Mouse (Mus musculus) hindbrain, embryonic 14.5 days (tissue): ENCODE measurements around the gene 4930562C15Rik. TPM values are rescaled to one million over a fixed set of nuclear protein-coding genes. Genes with fewer than 3 reads are reported as not detected.

Source experiments
- ATAC-seq: fragments of 200-750 bp; cut with Nextera tagmentation; 2 replicates; pipeline ENCODE4 v1.8.0; 2017; ENCODE audit warnings: moderate number of reproducible peaks, mild to moderate bottlenecking, moderate TSS enrichment, moderate library complexity; ENCODE audit not compliant: low FRiP score
- DNase-seq: peaks from one replicate; pipeline ENCODE4 v3.0.0-alpha.2; 2015; ENCODE audit warnings: low spot score
- H3K27ac ChIP-seq: fragments of 300-500 bp; sonication (generic); 2 replicates; pipeline ENCODE4 v1.5.1; 2014; ENCODE audit warnings: mild to moderate bottlenecking, moderate library complexity
- H3K27me3 ChIP-seq: fragments of 300-500 bp; sonication (generic); 2 replicates; pipeline ENCODE4 v1.6.1; 2014; ENCODE audit warnings: mild to moderate bottlenecking, low read length, mixed read lengths; ENCODE audit not compliant: control insufficient read depth, insufficient read depth
- H3K36me3 ChIP-seq: fragments of 300-500 bp; sonication (generic); replicated peaks from 2 replicates; pipeline ENCODE4 v1.6.1; 2014; ENCODE audit not compliant: control insufficient read depth, insufficient read depth
- H3K4me1 ChIP-seq: fragments of 300-500 bp; sonication (generic); replicated peaks from 2 replicates; pipeline ENCODE4 v1.6.1; 2014; ENCODE audit warnings: antibody characterized with exemption, low read length, mixed read lengths; ENCODE audit not compliant: control insufficient read depth, insufficient read depth
- H3K4me2 ChIP-seq: fragments of 300-500 bp; sonication (generic); replicated peaks from 2 replicates; pipeline ENCODE4 v1.6.1; 2014; ENCODE audit warnings: mild to moderate bottlenecking, moderate library complexity
- H3K4me3 ChIP-seq: fragments of 300-500 bp; sonication (generic); replicated peaks from 2 replicates; pipeline ENCODE4 v1.5.1; 2014; ENCODE audit warnings: mild to moderate bottlenecking, low read length
- H3K9ac ChIP-seq: fragments of 300-500 bp; sonication (generic); 2 replicates; pipeline ENCODE4 v1.6.1; 2014
- H3K9me3 ChIP-seq: fragments of 300-500 bp; sonication (generic); 2 replicates; pipeline ENCODE4 v1.6.1; 2016; ENCODE audit warnings: low read length; ENCODE audit not compliant: control insufficient read depth
- WGBS: fragments of 180-500 bp; shearing (Covaris S2); extraction: QIAGEN DNeasy Blood & Tissue Kit; methylation state at CpG from one replicate; pipeline ENCODE4 v1.1.7; 2014; 5-methylcytosine and 5-hydroxymethylcytosine counted together
- polyA plus RNA-seq: library from polyadenylated mRNA; unstranded; fragments of >200 nt; fragmentation: Nextera tagmentation; extraction: Ambion mirVana; gene quantifications from 2 replicates; pipeline ENCODE4 v1.2.1, GENCODE M21; 2014

4930562C15Rik gene
- polyA plus RNA-seq, 1 experiment from 2014 or later: 0.74 TPM

GRCm38 (mm10) chr16:4875198-4876032, 40.2 kb downstream of the 4930562C15Rik start:
- WGBS: 83% methylated on average over 23 of the region's 23 CpGs
- Histone ChIP-seq H3K27ac (no peak overlapping the region; the same call in 1 of the 2 replicates), H3K9me3 (no peaks in the 10 kb centered on the region), H3K4me1 (peaks cover 16% of the 10 kb centered on the region), H3K27me3 (no peaks in the 10 kb centered on the region), H3K9ac (no peak overlapping the region), H3K4me2 (no peak overlapping the region), H3K36me3 (peaks cover 28% of the 10 kb centered on the region), H3K4me3 (no peak overlapping the region)
- ATAC-seq (no peak), DNase-seq (no peak)

GRCm38 (mm10) chr16:4876033-4876680, 40.9 kb downstream of the 4930562C15Rik start:
- ATAC-seq (no peak), DNase-seq (peak; percentile 54)
- Histone ChIP-seq H3K4me1 (peaks cover 19% of the 10 kb centered on the region), H3K4me3 (no peak overlapping the region), H3K9me3 (no peaks in the 10 kb centered on the region), H3K4me2 (no peak overlapping the region), H3K36me3 (peaks cover 28% of the 10 kb centered on the region), H3K27ac (no peak overlapping the region; the same call in 1 of the 2 replicates), H3K9ac (no peak overlapping the region), H3K27me3 (no peaks in the 10 kb centered on the region)
- WGBS: 74% methylated on average over 8 of the region's 8 CpGs

- H3K4me1 ChIP-seq: peaks cover 26% of the 10 kb centered on the region
- no peak overlapping the region for H3K27ac ChIP-seq
- peak overlapping the region; percentile 87; the same call in 1 of the 2 replicates for H3K9ac ChIP-seq
- H3K4me2 ChIP-seq: no peak overlapping the region
- ATAC-seq (no peak), DNase-seq (no peak)
- H3K4me3 ChIP-seq: no peak overlapping the region
- 82% methylated on average over 4 of the region's 4 CpGs for WGBS
- no peaks in the 10 kb centered on the region for H3K27me3 ChIP-seq
- H3K9me3 ChIP-seq: no peaks in the 10 kb centered on the region
- H3K36me3 ChIP-seq: peaks cover 28% of the 10 kb centered on the region
Observed at GRCm38 (mm10) chr16:4877195-4877594, 42.0 kb downstream of the 4930562C15Rik start.

- WGBS: 78% methylated on average over 3 of the region's 3 CpGs
- ATAC-seq (no peak), DNase-seq (no peak)
- Histone ChIP-seq H3K36me3 (peaks cover 28% of the 10 kb centered on the region), H3K4me3 (peak overlapping the region; percentile 87), H3K4me1 (peaks cover 26% of the 10 kb centered on the region), H3K9me3 (no peaks in the 10 kb centered on the region), H3K27ac (peak overlapping the region; percentile 98; the same call in 1 of the 2 replicates), H3K27me3 (no peaks in the 10 kb centered on the region), H3K4me2 (peak overlapping the region; percentile 76), H3K9ac (peak overlapping the region; percentile 87)
Observed at GRCm38 (mm10) chr16:4877701-4878100, 42.5 kb downstream of the 4930562C15Rik start.

- peak overlapping the region; percentile 87 for H3K4me3 ChIP-seq
- peak overlapping the region; percentile 98 for H3K27ac ChIP-seq
- DNase-seq: no peak
- peak overlapping the region; percentile 87 for H3K9ac ChIP-seq
- whole genome bisulfite sequencing: 29% methylated on average over 5 of the region's 5 CpGs
- H3K36me3 ChIP-seq: peaks cover 28% of the 10 kb centered on the region
- no peaks in the 10 kb centered on the region for H3K9me3 ChIP-seq
- ATAC-seq: no peak
- peak overlapping the region; percentile 76 for H3K4me2 ChIP-seq
- H3K4me1 ChIP-seq: peaks cover 26% of the 10 kb centered on the region
- no peaks in the 10 kb centered on the region for H3K27me3 ChIP-seq
Observed at GRCm38 (mm10) chr16:4878192-4878885, 43.1 kb downstream of the 4930562C15Rik start.

- Histone ChIP-seq H3K9ac (peak overlapping the region; percentile 87), H3K27ac (peak overlapping the region; percentile 98), H3K4me3 (peak overlapping the region; percentile 87), H3K4me2 (peak overlapping the region; percentile 76), H3K4me1 (peaks cover 26% of the 10 kb centered on the region), H3K9me3 (no peaks in the 10 kb centered on the region), H3K27me3 (no peaks in the 10 kb centered on the region), H3K36me3 (peaks cover 23% of the 10 kb centered on the region)
- WGBS: under 1% methylated on average over 46 of the region's 54 CpGs
- DNase-seq: peak; percentile 53
- peak; percentile 25 for ATAC-seq
Observed at GRCm38 (mm10) chr16:4879101-4879707, 44.0 kb downstream of the 4930562C15Rik start.

- H3K27me3 ChIP-seq: no peaks in the 10 kb centered on the region
- peak overlapping the region; percentile 87 for H3K9ac ChIP-seq
- H3K4me2 ChIP-seq: peak overlapping the region; percentile 76
- H3K9me3 ChIP-seq: no peaks in the 10 kb centered on the region
- DNase-seq: peak; percentile 87
- under 1% methylated on average over 40 of the region's 40 CpGs for WGBS
- H3K4me1 ChIP-seq: peaks cover 26% of the 10 kb centered on the region
- peaks cover 20% of the 10 kb centered on the region for H3K36me3 ChIP-seq
- H3K27ac ChIP-seq: peak overlapping the region; percentile 98
- H3K4me3 ChIP-seq: peak overlapping the region; percentile 87
- ATAC-seq: peak; percentile 75
Observed at GRCm38 (mm10) chr16:4879708-4880124, 44.5 kb downstream of the 4930562C15Rik start.

GRCm38 (mm10) chr16:4880136-4880825, 45.1 kb downstream of the 4930562C15Rik start, which contains the start of gene Ubald1:
Gene Ubald1, minus strand, starts transcription at chr16:4880315.
- Histone ChIP-seq H3K4me2 (peak within 1 kb of the TSS; percentile 85), H3K27ac (peak within 1 kb of the TSS; percentile 98), H3K27me3 (no peaks in the 10 kb centered on the region), H3K36me3 (peaks cover 14% of the 10 kb centered on the region), H3K4me1 (peaks cover 26% of the 10 kb centered on the region), H3K9ac (peak within 1 kb of the TSS; percentile 87), H3K9me3 (no peaks in the 10 kb centered on the region), H3K4me3 (peak within 1 kb of the TSS; percentile 87)
- DNase-seq (peak; percentile 98), ATAC-seq (peak; percentile 90)
- WGBS: under 1% methylated on average over 48 of the region's 48 CpGs
